Mouse (Mus musculus) olfactory bulb, adult 2 months (tissue): ENCODE results near the gene E130114P18Rik. TPM values are rescaled to one million over a fixed set of nuclear protein-coding genes. Genes with fewer than 3 reads are reported as not detected.
A peak's percentile ranks its signal among the peaks of the same experiment; 100 is the strongest.

Source experiments
- H3K27ac ChIP-seq: fragments of 200-500 bp; 2 replicates; pipeline ENCODE4 v1.5.1; 2012; ENCODE audit warnings: low read depth, low read length; ENCODE audit not compliant: insufficient read depth
- H3K4me1 ChIP-seq: fragments of 200-500 bp; 2 replicates; pipeline ENCODE4 v1.6.1; 2012; ENCODE audit warnings: low read length; ENCODE audit not compliant: control insufficient read depth, insufficient read depth
- H3K4me3 ChIP-seq: fragments of 200-500 bp; 2 replicates; pipeline ENCODE4 v1.5.1; 2012; ENCODE audit warnings: mild to moderate bottlenecking, low read depth, low read length, moderate library complexity; ENCODE audit not compliant: insufficient read depth
- CTCF ChIP-seq: fragments of 200-500 bp; IDR thresholded peaks from 2 replicates; pipeline ENCODE4 v1.5.1; 2012; ENCODE audit warnings: low read depth, mild to moderate bottlenecking, low read length, moderate library complexity; ENCODE audit not compliant: insufficient read depth
- POLR2A ChIP-seq: fragments of 200-500 bp; IDR thresholded peaks from 2 replicates; pipeline ENCODE4 v1.6.1; 2012; ENCODE audit warnings: mild to moderate bottlenecking, low read depth, low read length, moderate library complexity; ENCODE audit not compliant: insufficient read depth
- WGBS: fragments of 180-500 bp; shearing (Covaris S2); methylation state at CpG from one replicate; pipeline ENCODE4 v1.1.7; 2018; 5-methylcytosine and 5-hydroxymethylcytosine counted together
- polyA plus RNA-seq: library from polyadenylated mRNA; stranded (reverse); fragments of >200 nt; gene quantifications from 2 replicates; pipeline ENCODE4 v1.2.4, GENCODE M21; 2012; ENCODE audit warnings: low replicate concordance; ENCODE audit not compliant: missing spikeins, insufficient read depth, insufficient read length

The E130114P18Rik gene
- polyA plus RNA-seq, 1 experiment, result not detected

- Histone ChIP-seq H3K27ac (peak overlapping the region; percentile 47), H3K4me3 (peak overlapping the region; percentile 58; the same call in 1 of the 2 replicates), H3K4me1 (peaks cover 7% of the 10 kb centered on the region; the same call in 1 of the 2 replicates)
- no peak for TF ChIP-seq CTCF
- no peak for TF ChIP-seq POLR2A
- 55% methylated on average over 18 of the region's 18 CpGs for WGBS
Observed at GRCm38 (mm10) chr4:97779003-97779930, 1.4 kb upstream of the E130114P18Rik start.

- H3K4me3 ChIP-seq, result peak overlapping the region; percentile 58
- TF ChIP-seq CTCF (no peak), POLR2A (no peak)
- peaks cover 7% of the 10 kb centered on the region; the same call in 1 of the 2 replicates for H3K4me1 ChIP-seq
- H3K27ac ChIP-seq, result peak overlapping the region; percentile 47
- 2% methylated on average over 91 of the region's 94 CpGs for WGBS
Observed at GRCm38 (mm10) chr4:97778211-97779002, 529 bp upstream of the E130114P18Rik start.

- TF ChIP-seq CTCF, result no peak
- under 1% methylated on average over 57 of the region's 77 CpGs for WGBS
- H3K4me3 ChIP-seq, result peak overlapping the region; percentile 58
- H3K27ac ChIP-seq, result peak overlapping the region; percentile 50
- H3K4me1 ChIP-seq, result peaks cover 7% of the 10 kb centered on the region; the same call in 1 of the 2 replicates
Observed at GRCm38 (mm10) chr4:97777081-97777705, 685 bp downstream of the E130114P18Rik start.

GRCm38 (mm10) chr4:97776388-97777080 lies 1.3 kb downstream of the E130114P18Rik start:
- 6% methylated on average over 10 of the region's 10 CpGs for WGBS
- TF ChIP-seq POLR2A (no peak), CTCF (no peak)

GRCm38 (mm10) chr4:97775494-97776265 lies 2.2 kb downstream of the E130114P18Rik start:
- H3K4me3 ChIP-seq, result no peak overlapping the region
- 8% methylated on average over 20 of the region's 20 CpGs for WGBS
- peaks cover 7% of the 10 kb centered on the region; the same call in 1 of the 2 replicates for H3K4me1 ChIP-seq
- H3K27ac ChIP-seq, result 0 out of 2 replicates have a peak overlapping the region, but pooled peaks have one; percentile 66
- no peak for TF ChIP-seq POLR2A
- no peak for TF ChIP-seq CTCF

More at GRCm38 (mm10) chr4:97776388-97777080, 1.3 kb downstream of the E130114P18Rik start:
- Histone ChIP-seq H3K27ac (peak overlapping the region; percentile 50), H3K4me1 (peaks cover 7% of the 10 kb centered on the region; the same call in 1 of the 2 replicates), H3K4me3 (peak overlapping the region; percentile 50)

- Histone ChIP-seq H3K4me1 (peaks cover 7% of the 10 kb centered on the region; the same call in 1 of the 2 replicates), H3K27ac (0 out of 2 replicates have a peak overlapping the region, but pooled peaks have one; percentile 0), H3K4me3 (no peak overlapping the region)
- WGBS, result under 1% methylated on average over 13 of the region's 13 CpGs
- TF ChIP-seq POLR2A, result no peak
- no peak for TF ChIP-seq CTCF
Observed at GRCm38 (mm10) chr4:97775059-97775458, 2.8 kb downstream of the E130114P18Rik start.

GRCm38 (mm10) chr4:97774446-97774950 lies 3.4 kb downstream of the E130114P18Rik start:
- 0 out of 2 replicates have a peak overlapping the region, but pooled peaks have one; percentile 0 for H3K27ac ChIP-seq
- peaks cover 7% of the 10 kb centered on the region; the same call in 1 of the 2 replicates for H3K4me1 ChIP-seq
- 30% methylated on average over 4 of the region's 4 CpGs for WGBS
- TF ChIP-seq CTCF (no peak), POLR2A (no peak)
- no peak overlapping the region for H3K4me3 ChIP-seq
